Mouse (Mus musculus) cerebellum, adult 2 months (tissue): ENCODE measurements around the gene Pik3r6.

Experiments used
- CTCF ChIP-seq: fragments of 200-500 bp; IDR thresholded peaks from 2 replicates; pipeline ENCODE4 v1.5.1; 2011; ENCODE audit warnings: low read depth, mild to moderate bottlenecking, control low read depth, low read length, moderate library complexity, borderline replicate concordance; ENCODE audit not compliant: insufficient read depth
- POLR2A ChIP-seq: fragments of 200-500 bp; IDR thresholded peaks from 2 replicates; pipeline ENCODE4 v1.6.1; 2011; ENCODE audit warnings: low read length, control low read depth, borderline replicate concordance; ENCODE audit not compliant: insufficient read depth

GRCm38 (mm10) chr11:68498999-68499699 lies 3.7 kb upstream of the Pik3r6 start:
- TF ChIP-seq POLR2A (no peak), CTCF (no peak)
